Mouse (Mus musculus) cortical plate, adult 2 months (tissue): ENCODE data around the gene Tut1. TPM values are rescaled to one million over a fixed set of nuclear protein-coding genes. Genes with fewer than 3 reads are reported as not detected.
"Not testable (repeated sequence)": the region's sequence is repeated elsewhere in the genome, so short reads cannot be mapped to it uniquely, and the experiment has no call there.

Experiments used
- H3K27ac ChIP-seq: fragments of 200-500 bp; 2 replicates; pipeline ENCODE4 v1.5.1; 2012; ENCODE audit warnings: low read length, control low read depth, inconsistent platforms; ENCODE audit not compliant: insufficient read depth
- H3K4me1 ChIP-seq: fragments of 200-500 bp; 2 replicates; pipeline ENCODE4 v1.6.1; 2011; ENCODE audit warnings: low read length; ENCODE audit not compliant: control insufficient read depth, insufficient read depth
- H3K4me3 ChIP-seq: fragments of 200-500 bp; 2 replicates; pipeline ENCODE4 v1.5.1; 2011; ENCODE audit warnings: mild to moderate bottlenecking, low read length, control low read depth; ENCODE audit not compliant: insufficient read depth
- CTCF ChIP-seq: fragments of 200-500 bp; IDR thresholded peaks from 2 replicates; pipeline ENCODE4 v1.5.1; 2011; ENCODE audit warnings: mild to moderate bottlenecking, control low read depth, low read length; ENCODE audit not compliant: insufficient read depth; ENCODE audit errors: extremely low read depth
- POLR2A ChIP-seq: fragments of 200-500 bp; IDR thresholded peaks from 2 replicates; pipeline ENCODE4 v1.6.1; 2011; ENCODE audit warnings: mild to moderate bottlenecking, low read length, control low read depth; ENCODE audit not compliant: insufficient read depth; ENCODE audit errors: extremely low read depth
- polyA plus RNA-seq: library from polyadenylated mRNA; depleted of rRNA; stranded (reverse); fragments of >200 nt; gene quantifications from 2 replicates; pipeline ENCODE4 v1.2.3, GENCODE M21; 2012

Tut1 gene
- polyA plus RNA-seq, 1 experiment, result 20.0 TPM

GRCm38 (mm10) chr19:8954171-8954570 is 524 bp downstream of the Tut1 start:
- Histone ChIP-seq H3K4me3 (peak overlapping the region; percentile 65), H3K4me1 (peaks cover 2% of the 10 kb centered on the region; the same call in 1 of the 2 replicates), H3K27ac (no peak overlapping the region)
- TF ChIP-seq POLR2A, result no peak

GRCm38 (mm10) chr19:8962256-8962655 is 8.6 kb downstream of the Tut1 start:
- peaks cover 3% of the 10 kb centered on the region; the same call in 1 of the 2 replicates for H3K4me1 ChIP-seq
- H3K27ac ChIP-seq, result peak overlapping the region; percentile 93
- H3K4me3 ChIP-seq, result no peak overlapping the region
- TF ChIP-seq POLR2A (no peak), CTCF (no peak)

GRCm38 (mm10) chr19:8965075-8965474 is 11.4 kb downstream of the Tut1 start:
- no peak overlapping the region for H3K27ac ChIP-seq
- H3K4me1 ChIP-seq, result peaks cover 5% of the 10 kb centered on the region; the same call in 1 of the 2 replicates
- no peak for TF ChIP-seq CTCF
- TF ChIP-seq POLR2A, result no peak
- no peak overlapping the region for H3K4me3 ChIP-seq

GRCm38 (mm10) chr19:8965771-8966170 is 12.1 kb downstream of the Tut1 start:
- Histone ChIP-seq H3K4me3 (no peak overlapping the region), H3K27ac (no peak overlapping the region), H3K4me1 (peaks cover 5% of the 10 kb centered on the region; the same call in 1 of the 2 replicates)
- TF ChIP-seq POLR2A (no peak), CTCF (no peak)

GRCm38 (mm10) chr19:8966198-8966589 is 12.5 kb downstream of the Tut1 start:
- H3K4me3 ChIP-seq, result peak overlapping the region; percentile 48
- H3K27ac ChIP-seq, result peak overlapping the region; percentile 63
- no peak for TF ChIP-seq POLR2A
- no peak for TF ChIP-seq CTCF
- H3K4me1 ChIP-seq, result peaks cover 5% of the 10 kb centered on the region; the same call in 1 of the 2 replicates

- Histone ChIP-seq H3K4me1 (peaks cover 4% of the 10 kb centered on the region; the same call in 1 of the 2 replicates), H3K4me3 (peak within 1 kb of the TSS; percentile 62), H3K27ac (peak within 1 kb of the TSS; percentile 63)
- peak; percentile 39; the same call in 1 of the 2 replicates for TF ChIP-seq POLR2A
- no peak for TF ChIP-seq CTCF
Observed at GRCm38 (mm10) chr19:8966590-8967372, 13.1 kb downstream of the Tut1 start, which contains the start of gene Eef1g. Gene Eef1g (plus strand): TSS chr19:8967041.

- TF ChIP-seq POLR2A (no peak), CTCF (no peak)
- H3K4me3 ChIP-seq, result peak overlapping the region; percentile 62
Observed at GRCm38 (mm10) chr19:8967373-8967743, 13.7 kb downstream of the Tut1 start.

GRCm38 (mm10) chr19:8967893-8968292 is 14.2 kb downstream of the Tut1 start:
- TF ChIP-seq CTCF (no peak), POLR2A (no peak)
- peaks cover 2% of the 10 kb centered on the region; the same call in 1 of the 2 replicates for H3K4me1 ChIP-seq
- H3K4me3 ChIP-seq, result peak overlapping the region; percentile 62
- H3K27ac ChIP-seq, result no peak overlapping the region

More at GRCm38 (mm10) chr19:8967373-8967743, 13.7 kb downstream of the Tut1 start:
- H3K4me1 ChIP-seq, result peaks cover 2% of the 10 kb centered on the region; the same call in 1 of the 2 replicates
- no peak overlapping the region for H3K27ac ChIP-seq

- H3K4me3 ChIP-seq, H3K27ac ChIP-seq, H3K4me1 ChIP-seq: not testable (repeated sequence)
Observed at GRCm38 (mm10) chr19:8972491-8972890, 18.8 kb downstream of the Tut1 start.

GRCm38 (mm10) chr19:8974638-8975037 is 21.0 kb downstream of the Tut1 start:
- Histone ChIP-seq H3K4me1 (no peaks in the 10 kb centered on the region), H3K27ac (no peak overlapping the region), H3K4me3 (no peak overlapping the region)
- no peak for TF ChIP-seq CTCF
